14 mouse cellular contexts compared by ENCODE assay signal in genomic region chr13:75737991-75738390, GRCm38 (mm10). TPM values are rescaled to one million over a fixed set of nuclear protein-coding genes. Genes with fewer than 3 reads are reported as not detected.
DNase-seq lines count a peak whose midpoint lies in the region; ATAC-seq lines count a peak whose summit lies in the region.
"Had no signal": no experiment of that assay in that cellular context is flagged by ENCODE, and none has a peak within 500 bp of the region (broad histone marks: within the 10 kb centered on the region; RNA-seq: fewer than 3 reads in every experiment).

No protein-coding gene starts in this region.

- H3K4me1 ChIP-seq in lung, embryonic 16.5 days (replicated peaks; ENCODE audit: control insufficient read depth, insufficient read depth, low read length) = peaks cover 16% of the 10 kb centered on the region
- H3K4me1 ChIP-seq: forebrain, embryonic 12.5 days had no signal

- WGBS in lung, embryonic 16.5 days = 51% methylated on average over 7 of the region's 7 CpGs

- no peak overlapping the region for H3K9ac ChIP-seq in lung, embryonic 16.5 days (ENCODE audit: low read length)
- H3K9ac ChIP-seq: forebrain, embryonic 12.5 days; stomach, embryonic 15.5 days had no signal

- H3K4me3 ChIP-seq in lung, embryonic 16.5 days (ENCODE audit: low read length) = no peak overlapping the region
- H3K4me3 ChIP-seq: embryonic facial prominence, embryonic 10.5 days; forebrain, embryonic 12.5 days; stomach, embryonic 15.5 days had no signal

- intact Hi-C loops in gastrocnemius, postnatal 14 days (cut with DNase I; ENCODE audit: low total_unique reads) = no loop called here

- H3K9me3 ChIP-seq in lung, embryonic 16.5 days (ENCODE audit: control insufficient read depth, low read length) = no peaks in the 10 kb centered on the region
- H3K9me3 ChIP-seq: embryonic facial prominence, embryonic 10.5 days; forebrain, embryonic 12.5 days; stomach, embryonic 15.5 days had no signal

- no peak overlapping the region for H3K4me2 ChIP-seq in lung, embryonic 16.5 days (ENCODE audit: low read depth, low read length)
- H3K4me2 ChIP-seq: forebrain, embryonic 12.5 days had no signal

- DNase-seq in adrenal gland, adult 8-10 months = peak; percentile 8
- no peak for DNase-seq in adrenal gland, postnatal 4 days (ENCODE audit: low spot score in 2 of 2)
- DNase-seq in lung, postnatal 36 days = no peak
- DNase-seq in gastrocnemius, postnatal 14 days = peak; percentile 24
- peak; percentile 65 for DNase-seq in skeletal muscle tissue, adult 2 months (ENCODE audit: low read depth, low spot score)
- no peak for DNase-seq in thymus, postnatal 0 days (ENCODE audit: low spot score)
- DNase-seq in B cell, adult 2 months = no peak
- DNase-seq: right cerebral cortex, postnatal 4 days had no signal

- H3K27ac ChIP-seq in lung, embryonic 16.5 days (ENCODE audit: low read length) = no peak overlapping the region
- H3K27ac ChIP-seq: embryonic facial prominence, embryonic 10.5 days; forebrain, embryonic 12.5 days; kidney, postnatal 0 days; stomach, embryonic 15.5 days had no signal

- no peaks in the 10 kb centered on the region for H3K27me3 ChIP-seq in lung, embryonic 16.5 days (ENCODE audit: control insufficient read depth, insufficient read depth, low read depth, low read length)
- H3K27me3 ChIP-seq: forebrain, embryonic 12.5 days; stomach, embryonic 15.5 days had no signal

- peak; percentile 38; the same call in 1 of the 2 replicates for ATAC-seq in lung, embryonic 16.5 days (ENCODE audit: low read depth)
- ATAC-seq: inflammation-experienced regulatory T-cells, adult 6 months had no signal

- no peaks in the 10 kb centered on the region for H3K36me3 ChIP-seq in lung, embryonic 16.5 days (ENCODE audit: control insufficient read depth, insufficient read depth, low read length)
- H3K36me3 ChIP-seq: embryonic facial prominence, embryonic 10.5 days; forebrain, embryonic 12.5 days; stomach, embryonic 15.5 days had no signal

RNA-seq across cellular contexts. Expression of gene Ell2, which starts 31.4 kb away (rescaled TPM):
- 10 to 100 TPM; 37.3 to 67.7 (median 50.4) TPM for total RNA-seq in adrenal gland, adult 8-10 months (2022)
- total RNA-seq in adrenal gland, postnatal 4 days (2021) = 10 to 100 TPM; 27.7 to 29.4 TPM
- polyA plus RNA-seq in lung, embryonic 16.5 days (2015; fragmentation: Nextera tagmentation; extraction: Ambion mirVana) = 6.7 and 7.5 TPM in 2 replicates
- total RNA-seq in gastrocnemius, postnatal 14 days (2021) = 10 to 100 TPM; 17.9 to 30.2 TPM
- 4.8 and 5.3 TPM in 2 replicates for polyA plus RNA-seq in thymus, postnatal 0 days (2015; fragmentation: Nextera tagmentation; extraction: Ambion mirVana)

Comparison
In these comparisons a context has a peak if more than half of its experiments do, and no peak if none do; other contexts are left out.
1. DNase-seq: peak in adrenal gland, adult 8-10 months (single experiment), gastrocnemius, postnatal 14 days (single experiment) and skeletal muscle tissue, adult 2 months (single experiment); none in adrenal gland, postnatal 4 days (0 of 2), lung, postnatal 36 days (single experiment), thymus, postnatal 0 days (single experiment) and B cell, adult 2 months (0 of 2).